ENCODE assay signal across 8 mouse cellular contexts in genomic region chr12:16577665-16578233, GRCm38 (mm10). TPM values are rescaled to one million over a fixed set of nuclear protein-coding genes. Genes with fewer than 3 reads are reported as not detected.
DNase-seq lines count a peak whose midpoint lies in the region; ATAC-seq lines count a peak whose summit lies in the region.

No protein-coding gene starts in this region.

- H3K36me3 ChIP-seq in liver, embryonic 13.5 days = peaks cover 60% of the 10 kb centered on the region
- peaks cover 28% of the 10 kb centered on the region for H3K36me3 ChIP-seq in kidney, embryonic 15.5 days

- H3K9ac ChIP-seq in liver, embryonic 13.5 days = peak overlapping the region; percentile 50
- H3K9ac ChIP-seq in kidney, embryonic 15.5 days = no peak overlapping the region

- ATAC-seq in cerebellum, adult (ENCODE audit: insufficient number of reproducible peaks, low FRiP score, low TSS enrichment) = 0 out of 2 replicates have a peak, but pooled peaks have one; percentile 38
- peak; percentile 67 for ATAC-seq in liver, embryonic 13.5 days (ENCODE audit: low read depth)
- no peak for ATAC-seq in kidney, embryonic 15.5 days (replicated peaks; ENCODE audit: low FRiP score)

- H3K4me2 ChIP-seq in liver, embryonic 13.5 days = peak overlapping the region; percentile 39
- H3K4me2 ChIP-seq in kidney, embryonic 15.5 days = no peak overlapping the region

- no peak overlapping the region for H3K4me3 ChIP-seq in liver, embryonic 13.5 days (replicated peaks)
- H3K4me3 ChIP-seq in kidney, embryonic 15.5 days (replicated peaks) = no peak overlapping the region

- H3K27me3 ChIP-seq in liver, embryonic 13.5 days = no peaks in the 10 kb centered on the region
- no peaks in the 10 kb centered on the region for H3K27me3 ChIP-seq in kidney, embryonic 15.5 days

- 65% methylated on average over 9 of the region's 9 CpGs for WGBS in liver, embryonic 13.5 days (ENCODE audit: insufficient replicate concordance)
- 65% methylated on average over 9 of the region's 9 CpGs for WGBS in kidney, embryonic 15.5 days

- H3K27ac ChIP-seq in liver, embryonic 13.5 days = peak overlapping the region; percentile 56
- no peak overlapping the region for H3K27ac ChIP-seq in kidney, embryonic 15.5 days

- H3K4me1 ChIP-seq in liver, embryonic 13.5 days (replicated peaks) = peaks cover 59% of the 10 kb centered on the region
- no peaks in the 10 kb centered on the region for H3K4me1 ChIP-seq in kidney, embryonic 15.5 days

- no peak for DNase-seq in cerebellum, postnatal 36 days
- DNase-seq in left cerebral cortex, adult 11 months (ENCODE audit: low spot score) = peak; percentile 44
- DNase-seq in left cerebral cortex, adult 9 months (ENCODE audit: low spot score in 2 of 2) = no peak
- DNase-seq in cerebellum, postnatal 14 days = peak; percentile 41 to 42
- DNase-seq in liver, embryonic 13.5 days = no peak
- DNase-seq in gastrocnemius, adult 8-10 months (ENCODE audit: low spot score in 2 of 2) = no peak

- no peaks in the 10 kb centered on the region for H3K9me3 ChIP-seq in liver, embryonic 13.5 days (replicated peaks)
- H3K9me3 ChIP-seq in kidney, embryonic 15.5 days (replicated peaks) = no peaks in the 10 kb centered on the region

RNA-seq across cellular contexts. Expression of gene Lpin1, which starts 33.0 kb away (rescaled TPM):
- polyA plus RNA-seq in liver, embryonic 13.5 days (2015; fragmentation: Nextera tagmentation; extraction: Ambion mirVana) = 5.3 and 6.8 TPM in 2 replicates
- 100 to 1,000 TPM; 227 to 339 (median 265) TPM for total RNA-seq in gastrocnemius, adult 8-10 months (2022)
- 5.5 and 6.8 TPM in 2 replicates for polyA plus RNA-seq in kidney, embryonic 15.5 days (2015; fragmentation: Nextera tagmentation; extraction: Ambion mirVana)

Comparison
In these comparisons a context has a peak if more than half of its experiments do, and no peak if none do; other contexts are left out.
1. DNase-seq: peak in left cerebral cortex, adult 11 months (single experiment) and cerebellum, postnatal 14 days (2 of 2); none in cerebellum, postnatal 36 days (0 of 2), left cerebral cortex, adult 9 months (0 of 2), liver, embryonic 13.5 days (single experiment) and gastrocnemius, adult 8-10 months (0 of 2).